Mouse (Mus musculus) adipocyte (in vitro differentiated cells): Measurements from ENCODE around the gene Plk3.

ENCODE experiments used
- DNase-seq: peaks from one replicate; pipeline ENCODE4 v3.0.0-alpha.2; 2016; ENCODE audit warnings: low spot score

Gene Plk3

DNA sequence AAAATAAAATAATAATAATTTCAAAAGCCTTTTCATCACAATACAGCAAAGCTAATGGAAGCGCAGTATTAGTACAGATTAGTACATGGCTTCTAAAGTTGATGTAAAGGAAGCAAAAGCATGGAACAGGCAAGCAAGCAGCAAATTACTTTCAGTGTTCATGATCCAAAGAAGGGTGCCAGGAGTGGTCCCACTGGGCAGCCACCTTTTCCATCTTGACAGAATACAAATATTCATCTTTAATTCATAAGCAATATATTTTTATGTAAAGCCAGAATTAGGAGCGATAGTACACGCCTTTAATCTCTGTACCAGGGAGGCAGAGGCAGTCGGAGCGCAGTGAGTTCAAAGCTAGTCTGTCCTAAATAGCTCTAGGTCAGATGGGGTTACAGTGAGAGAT is 14.1 kb downstream of the Plk3 start:
- DNase-seq = no peak

DNA sequence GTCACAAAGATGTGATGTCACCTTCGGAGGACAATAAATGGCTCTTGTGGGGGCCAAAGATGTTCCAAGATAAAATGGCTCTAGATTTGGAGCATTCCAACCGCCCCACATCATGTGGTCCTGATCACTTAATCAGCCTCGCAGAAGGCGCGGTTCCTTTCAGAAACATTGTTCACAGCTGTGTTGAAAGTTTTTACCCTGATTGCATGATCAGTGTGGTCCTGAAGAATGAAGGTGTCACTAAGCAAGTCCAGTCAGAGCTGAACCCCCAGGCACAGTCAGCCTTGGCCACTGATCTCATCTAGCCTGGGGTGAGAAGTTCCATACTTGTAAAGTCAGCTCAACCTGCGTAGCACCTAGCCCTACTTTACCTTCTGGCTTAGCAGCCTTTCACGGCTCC is 15.8 kb downstream of the Plk3 start:
- DNase-seq = no peak

DNA sequence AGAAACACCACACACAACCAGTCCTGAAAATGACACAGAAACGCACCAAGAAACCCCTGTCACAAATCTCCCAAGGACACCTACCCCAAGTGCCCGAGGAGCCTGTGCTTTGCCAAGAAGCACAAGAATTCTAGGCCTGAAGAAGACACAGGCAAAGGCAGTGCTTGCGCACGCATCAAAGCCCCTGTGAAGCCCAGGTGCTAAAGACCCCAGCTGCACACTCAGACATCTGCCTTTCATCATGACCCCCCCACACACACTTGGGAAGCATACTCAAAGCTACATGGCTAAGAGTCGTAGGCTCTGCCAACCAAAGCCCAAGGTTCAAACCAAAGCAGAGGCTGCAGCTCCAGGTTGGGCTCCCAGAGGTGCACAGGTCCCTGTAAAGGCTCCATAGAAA is 18.2 kb downstream of the Plk3 start:
- DNase-seq = no peak

DNA sequence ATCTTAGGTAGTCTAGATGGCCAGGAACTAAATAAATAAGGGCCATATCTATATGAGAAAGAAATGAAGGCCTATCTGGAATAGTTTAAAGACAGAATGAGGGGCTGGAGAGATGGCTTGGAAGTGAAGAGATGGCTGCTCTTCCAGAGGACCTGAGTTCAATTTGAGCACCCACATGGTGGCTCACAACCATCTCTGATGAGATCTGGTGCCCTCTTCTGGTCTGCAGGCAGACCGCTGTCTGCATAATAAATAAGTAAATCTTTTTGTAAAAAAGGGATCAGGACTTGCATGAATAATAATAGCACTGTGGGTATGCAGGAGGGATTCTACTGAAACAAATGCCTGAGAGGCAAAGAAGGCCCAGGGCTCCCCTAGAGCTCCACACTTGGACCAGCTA is 20.5 kb downstream of the Plk3 start:
- DNase-seq = no peak

DNA sequence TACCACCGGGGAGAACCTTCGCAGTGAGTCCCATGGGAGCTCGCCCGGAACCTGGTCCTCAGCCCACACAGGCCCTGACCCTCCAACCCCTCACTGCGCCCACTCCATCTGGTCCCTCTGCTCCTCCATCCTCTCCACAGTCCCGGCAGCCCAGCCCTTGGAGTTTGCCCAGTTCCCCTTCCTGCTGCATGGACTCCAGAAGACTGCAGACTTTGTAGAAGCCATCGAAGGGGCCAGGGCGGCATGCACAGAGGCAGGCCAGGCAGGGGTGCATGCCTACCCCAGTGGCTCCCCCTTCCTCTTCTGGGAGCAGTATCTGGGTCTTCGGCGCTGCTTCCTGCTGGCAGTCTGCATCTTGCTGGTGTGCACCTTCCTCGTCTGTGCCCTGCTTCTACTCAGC is 22.8 kb downstream of the Plk3 start:
- no peak for DNase-seq

DNA sequence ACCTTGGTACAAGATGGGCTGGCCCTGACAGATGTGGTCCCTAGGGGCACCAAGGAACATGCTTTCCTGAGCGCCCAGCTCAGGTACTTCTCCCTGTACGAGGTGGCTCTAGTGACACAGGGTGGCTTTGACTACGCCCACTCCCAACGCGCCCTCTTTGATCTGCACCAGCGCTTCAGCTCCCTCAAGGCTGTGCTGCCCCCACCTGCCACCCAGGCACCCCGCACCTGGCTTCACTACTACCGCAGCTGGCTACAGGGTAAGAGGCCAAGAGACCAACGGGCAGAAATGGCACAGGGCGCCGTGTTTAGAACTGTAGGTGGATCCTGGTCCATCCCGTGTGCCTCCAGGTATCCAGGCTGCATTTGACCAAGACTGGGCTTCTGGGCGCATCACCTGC is 23.5 kb downstream of the Plk3 start:
- DNase-seq = no peak

DNA sequence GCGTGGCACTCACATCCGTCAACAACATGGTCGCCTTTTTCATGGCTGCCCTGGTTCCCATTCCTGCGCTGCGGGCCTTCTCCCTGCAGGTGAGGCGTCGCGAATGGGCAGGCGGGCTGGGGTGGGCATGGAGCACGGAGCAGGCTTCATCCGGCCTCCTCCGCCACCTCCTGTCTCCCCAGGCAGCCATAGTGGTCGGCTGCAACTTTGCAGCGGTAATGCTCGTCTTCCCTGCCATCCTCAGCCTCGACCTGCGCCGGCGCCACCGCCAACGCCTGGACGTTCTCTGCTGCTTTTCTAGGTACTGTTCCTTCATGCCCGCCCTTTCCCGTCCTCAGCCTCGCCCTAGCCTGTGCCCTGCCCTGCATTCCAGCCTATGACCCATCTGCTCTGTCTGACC is 24.4 kb downstream of the Plk3 start:
- no peak for DNase-seq

DNA sequence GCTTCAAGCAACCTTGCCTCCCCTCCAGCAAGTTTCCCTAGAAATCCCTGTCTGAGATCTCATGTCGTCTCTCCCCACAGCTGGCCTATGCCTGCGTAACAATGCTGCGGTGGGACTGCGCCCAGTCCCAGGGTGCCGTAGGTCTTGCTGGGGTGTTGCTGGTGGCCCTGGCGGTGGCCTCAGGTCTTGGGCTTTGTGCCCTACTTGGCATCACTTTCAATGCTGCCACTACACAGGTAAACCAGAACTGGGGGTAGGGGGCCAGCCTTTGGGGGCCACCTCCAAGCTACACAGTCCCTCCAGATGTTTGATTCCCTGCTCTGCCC is 25.3 kb downstream of the Plk3 start:
- DNase-seq = no peak

DNA sequence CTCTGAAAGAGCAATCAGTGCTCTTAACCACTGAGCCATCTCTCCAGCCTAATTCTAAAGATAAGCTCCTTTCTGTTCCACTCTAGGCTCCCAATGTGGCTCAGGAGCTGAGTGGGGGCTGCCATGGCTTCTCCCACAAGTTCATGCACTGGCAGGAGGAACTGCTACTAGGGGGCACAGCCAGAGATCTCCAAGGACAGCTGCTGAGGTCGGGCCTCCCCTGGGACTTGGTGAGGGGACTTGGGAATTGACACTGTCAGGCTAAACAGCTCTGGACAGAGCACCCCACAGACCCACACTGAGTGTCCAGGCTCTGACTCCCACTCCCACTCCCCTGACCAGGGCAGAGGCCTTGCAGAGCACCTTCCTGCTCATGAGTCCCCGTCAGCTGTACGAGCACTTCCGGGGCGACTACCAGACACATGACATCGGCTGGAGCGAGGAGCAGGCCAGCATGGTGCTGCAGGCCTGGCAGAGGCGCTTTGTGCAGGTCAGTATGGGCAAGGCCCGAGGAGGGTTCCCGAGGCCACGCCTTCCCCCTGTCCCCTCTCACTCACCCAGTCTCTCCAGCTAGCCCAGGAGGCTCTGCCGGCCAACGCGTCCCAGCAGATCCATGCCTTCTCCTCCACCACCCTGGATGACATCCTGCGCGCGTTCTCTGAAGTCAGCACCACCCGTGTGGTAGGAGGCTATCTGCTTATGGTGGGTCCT is 25.8 kb downstream of the Plk3 start:
- no peak for DNase-seq

DNA sequence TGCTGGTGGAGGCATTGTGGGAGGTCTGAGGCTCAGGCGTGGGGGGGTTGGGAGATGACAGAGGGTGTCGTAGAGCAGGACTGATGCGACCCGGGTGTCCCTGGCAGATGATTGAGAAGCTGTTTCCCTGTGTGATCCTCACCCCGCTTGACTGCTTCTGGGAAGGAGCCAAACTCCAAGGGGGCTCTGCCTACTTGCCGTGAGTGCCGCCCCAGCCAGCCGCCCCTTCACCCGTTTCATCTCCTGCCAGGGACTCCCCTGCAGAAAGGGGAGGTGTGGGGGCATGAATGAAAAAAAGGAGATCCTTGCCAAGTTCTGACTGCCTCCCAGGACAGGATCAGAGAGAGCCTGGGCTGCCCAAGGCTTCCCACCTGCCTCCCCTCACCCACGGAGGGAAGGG is 28.6 kb downstream of the Plk3 start:
- DNase-seq = no peak

DNA sequence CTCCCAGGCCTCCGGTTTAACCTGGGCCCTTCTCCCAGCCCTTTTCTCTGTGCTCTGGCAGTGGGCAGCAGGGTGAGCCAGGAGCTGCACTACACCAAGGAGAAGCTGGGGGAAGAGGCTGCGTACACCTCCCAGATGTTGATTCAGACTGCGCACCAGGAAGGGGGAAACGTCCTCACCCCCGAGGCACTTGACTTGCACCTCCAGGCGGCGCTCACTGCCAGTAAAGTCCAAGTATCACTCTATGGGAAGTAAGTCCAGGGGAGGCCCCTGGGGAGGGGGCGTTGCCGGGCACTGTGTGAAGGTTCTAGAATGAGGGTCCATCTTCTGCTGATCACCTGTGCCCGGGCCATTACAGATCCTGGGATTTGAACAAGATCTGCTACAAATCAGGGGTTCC is 29.1 kb downstream of the Plk3 start:
- no peak for DNase-seq

DNA sequence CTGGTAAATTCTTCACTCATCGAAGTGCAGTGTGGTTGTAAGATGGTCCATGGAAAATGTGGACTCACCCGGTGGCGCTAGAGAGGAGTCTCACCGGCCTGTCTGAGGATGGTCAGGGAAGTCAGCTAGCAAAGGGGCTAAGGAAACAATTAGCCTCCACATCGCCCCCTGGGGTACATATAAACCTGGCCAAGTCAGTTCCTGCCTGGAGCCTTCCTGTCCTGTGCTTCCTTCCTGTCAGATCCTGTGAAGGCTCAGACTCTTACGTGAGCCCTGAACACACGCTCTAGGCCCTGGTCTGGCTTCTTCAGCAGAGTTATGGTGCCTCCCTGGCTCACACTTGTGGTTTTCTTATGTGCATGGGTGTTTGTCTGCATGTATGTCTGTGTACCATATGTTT is 32.5 kb downstream of the Plk3 start:
- DNase-seq = no peak

DNA sequence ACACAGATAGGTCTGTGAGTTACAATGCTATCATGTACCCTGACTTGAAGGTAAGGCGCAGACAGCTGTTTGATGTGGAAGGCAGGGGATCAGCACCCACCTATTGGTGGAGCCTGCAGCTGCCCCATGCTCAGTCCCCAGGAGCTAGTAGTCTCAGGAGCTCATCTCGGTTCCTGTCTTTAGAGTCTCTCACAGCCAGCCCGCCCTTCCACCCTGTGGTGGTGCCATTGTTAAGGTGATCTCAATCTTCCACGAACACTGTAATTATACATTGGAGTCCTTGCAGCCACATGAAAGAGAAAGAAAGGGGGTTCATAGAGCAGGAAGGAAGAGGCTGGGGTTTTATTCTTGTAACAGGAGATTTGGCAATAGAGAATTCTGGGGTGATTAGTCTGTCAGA is 33.7 kb downstream of the Plk3 start:
- no peak for DNase-seq

DNA sequence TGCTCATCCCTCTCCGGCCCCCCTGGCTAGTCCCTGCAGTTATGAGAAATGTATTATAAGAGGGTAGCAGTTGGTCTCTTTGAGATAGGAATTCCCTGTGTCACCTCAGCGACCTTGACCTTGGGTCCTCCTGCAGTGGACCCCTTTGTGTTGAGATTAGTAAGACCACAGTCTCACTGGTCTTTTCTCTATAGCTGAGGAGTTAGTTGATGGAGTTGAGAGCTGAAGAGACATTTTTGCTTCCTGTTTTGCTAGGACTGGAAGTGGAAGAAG is 35.1 kb downstream of the Plk3 start:
- no peak for DNase-seq

DNA sequence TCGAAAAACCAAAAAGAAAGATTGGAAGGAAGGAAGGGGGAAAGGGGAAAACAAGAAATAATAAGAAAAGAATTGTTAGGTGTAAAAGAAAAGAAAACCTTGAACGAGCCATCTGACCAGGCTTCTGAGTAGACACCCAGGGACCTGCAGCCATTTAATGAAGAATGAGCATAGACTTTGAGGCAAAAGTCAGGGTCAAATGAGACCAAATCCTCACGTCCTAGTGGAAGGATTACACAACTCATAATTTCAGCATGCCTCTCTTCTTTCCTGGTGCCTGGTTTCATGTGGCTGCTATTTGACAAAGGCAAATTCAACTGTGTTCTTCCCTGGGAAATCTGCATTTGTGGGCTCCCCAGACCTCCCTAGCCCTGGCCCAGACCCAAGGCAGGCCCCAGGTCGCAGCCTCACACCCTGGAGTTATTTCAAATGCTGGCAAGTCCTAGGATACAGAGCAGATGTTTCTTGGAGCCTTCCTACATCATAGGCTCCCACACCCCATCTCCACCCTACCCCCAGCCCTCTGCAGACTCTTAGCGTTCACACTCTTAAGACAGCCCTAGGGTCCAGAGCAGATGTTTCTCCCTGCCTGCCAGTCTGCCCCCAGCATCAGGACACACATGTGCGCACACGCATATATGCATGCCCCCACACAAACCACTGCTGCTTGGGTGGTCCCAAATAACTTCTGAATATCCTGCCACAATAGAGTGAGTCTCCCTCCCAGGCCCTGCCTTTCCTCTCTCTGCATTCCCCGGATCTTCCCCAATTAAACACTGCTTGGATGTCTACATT is 35.6 kb downstream of the Plk3 start:
- DNase-seq = peak; percentile 73

DNA sequence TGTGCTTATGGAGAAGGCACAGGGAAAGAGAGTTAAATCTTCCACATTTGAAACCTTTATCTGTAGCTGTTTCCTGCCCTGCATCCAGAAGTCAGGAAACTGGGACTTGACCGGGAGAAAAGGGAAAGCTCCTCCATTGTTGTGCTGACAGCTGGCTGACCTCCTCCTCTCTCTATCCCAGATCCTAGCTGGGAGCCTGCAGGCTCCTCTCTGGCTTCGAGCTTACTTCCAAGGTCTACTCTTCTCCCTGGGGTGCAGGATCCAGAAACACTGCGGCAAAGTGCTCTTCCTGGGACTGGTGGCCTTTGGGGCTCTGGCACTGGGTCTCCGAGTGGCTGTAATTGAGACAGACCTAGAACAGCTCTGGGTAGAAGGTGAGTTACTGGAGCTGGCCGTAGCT is 37.1 kb downstream of the Plk3 start:
- DNase-seq = peak; percentile 67

DNA sequence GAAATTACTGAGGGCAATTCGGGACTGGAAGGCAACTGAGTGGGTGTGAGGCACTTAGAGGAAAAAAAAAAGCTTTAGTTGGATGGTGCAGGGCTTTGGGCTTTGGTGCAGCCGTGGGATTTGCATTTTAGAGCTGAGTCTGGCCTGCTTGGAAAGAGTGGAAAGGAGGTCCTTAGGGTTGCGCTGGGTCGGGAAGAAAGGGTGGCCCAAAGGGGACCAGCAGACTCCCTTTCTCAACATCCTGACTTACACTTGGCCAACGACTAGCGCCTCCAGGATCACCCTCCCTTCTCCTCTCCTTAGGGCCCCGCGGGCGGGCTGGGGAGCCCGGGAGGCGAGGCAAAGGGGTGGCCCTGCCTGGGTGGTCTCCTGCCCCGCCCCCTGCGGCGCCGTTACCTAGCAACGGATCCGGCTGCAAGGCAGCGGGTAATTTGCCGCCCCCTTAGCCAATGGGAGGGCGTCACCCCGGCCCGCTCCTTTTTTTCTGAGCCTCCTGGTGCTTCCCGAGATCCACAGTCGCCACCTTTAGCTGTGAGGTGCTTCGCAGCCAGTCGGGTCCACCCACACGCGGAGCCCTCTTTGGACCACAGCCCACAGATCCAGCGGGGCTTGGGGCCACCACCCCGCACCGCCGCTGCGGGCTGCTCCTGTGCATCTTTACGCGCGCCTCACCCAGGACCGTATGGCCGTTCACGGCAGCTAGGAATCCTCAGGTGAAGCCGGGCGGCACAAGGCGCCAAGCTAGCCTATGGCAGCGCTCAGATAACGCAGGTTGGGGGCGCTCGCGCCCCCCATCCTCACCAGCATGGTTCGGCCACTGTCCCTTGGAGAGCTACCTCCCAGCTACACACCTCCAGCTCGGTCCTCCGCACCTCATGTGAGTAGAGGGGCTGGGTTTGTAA is 38.0 kb downstream of the Plk3 start, which contains the start of gene Ptch2:
TSS of gene Ptch2 (plus strand) at position 525 of the 902 bp plus-strand sequence.
- peak; percentile 79 for DNase-seq

DNA sequence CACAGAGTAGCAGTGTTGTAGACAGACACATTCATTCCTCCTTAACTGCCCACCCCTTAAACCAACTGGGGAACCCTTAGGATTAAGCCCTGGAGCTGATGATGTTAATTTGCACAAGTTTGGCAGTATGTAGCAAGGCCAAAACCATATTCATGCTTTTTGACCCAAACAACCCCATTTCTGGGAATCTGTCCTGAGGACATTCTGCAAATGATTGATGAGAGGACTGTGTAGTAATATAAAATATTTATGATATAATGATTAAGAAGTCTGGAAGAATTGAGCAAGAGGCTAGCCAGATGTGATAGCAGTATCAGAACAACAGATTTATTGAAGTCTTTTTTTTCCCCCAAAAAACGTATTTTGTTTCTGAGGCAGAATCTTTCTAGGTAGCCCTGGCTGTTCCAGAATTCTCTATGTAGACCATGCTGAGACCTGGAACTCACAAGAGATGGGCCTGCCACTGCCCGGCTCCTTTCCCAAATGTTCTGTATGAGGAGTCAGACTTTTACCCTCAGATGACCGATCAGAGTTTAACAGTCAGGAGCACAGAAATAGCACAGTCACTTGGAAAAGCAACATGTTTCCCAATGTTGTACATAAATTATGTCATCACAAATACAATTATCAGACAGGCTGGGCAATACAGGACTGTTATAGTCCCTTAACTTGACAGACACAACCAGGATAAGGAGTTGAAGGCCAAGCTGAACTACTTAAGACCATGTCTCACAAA is 39.0 kb downstream of the Plk3 start:
- DNase-seq = peak; percentile 85

DNA sequence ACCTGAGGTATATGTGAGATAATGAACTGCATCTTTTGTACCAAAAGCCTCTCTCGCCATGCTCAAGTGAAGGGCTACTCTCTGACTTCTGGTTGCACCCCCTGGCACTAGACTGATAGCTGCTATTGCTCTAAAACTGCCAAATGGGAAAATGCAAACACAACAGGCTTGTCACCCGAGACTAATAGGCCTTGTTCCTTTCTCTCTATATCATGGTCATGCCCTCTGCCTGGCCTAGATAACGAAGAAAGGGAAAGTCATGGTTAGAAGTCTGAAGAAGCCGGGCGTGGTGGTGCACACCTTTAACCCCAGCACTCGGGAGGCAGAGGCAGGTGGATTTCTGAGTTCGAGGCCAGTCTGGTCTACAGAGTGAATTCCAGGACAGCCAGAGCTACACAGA is 43.2 kb downstream of the Plk3 start:
- no peak for DNase-seq

DNA sequence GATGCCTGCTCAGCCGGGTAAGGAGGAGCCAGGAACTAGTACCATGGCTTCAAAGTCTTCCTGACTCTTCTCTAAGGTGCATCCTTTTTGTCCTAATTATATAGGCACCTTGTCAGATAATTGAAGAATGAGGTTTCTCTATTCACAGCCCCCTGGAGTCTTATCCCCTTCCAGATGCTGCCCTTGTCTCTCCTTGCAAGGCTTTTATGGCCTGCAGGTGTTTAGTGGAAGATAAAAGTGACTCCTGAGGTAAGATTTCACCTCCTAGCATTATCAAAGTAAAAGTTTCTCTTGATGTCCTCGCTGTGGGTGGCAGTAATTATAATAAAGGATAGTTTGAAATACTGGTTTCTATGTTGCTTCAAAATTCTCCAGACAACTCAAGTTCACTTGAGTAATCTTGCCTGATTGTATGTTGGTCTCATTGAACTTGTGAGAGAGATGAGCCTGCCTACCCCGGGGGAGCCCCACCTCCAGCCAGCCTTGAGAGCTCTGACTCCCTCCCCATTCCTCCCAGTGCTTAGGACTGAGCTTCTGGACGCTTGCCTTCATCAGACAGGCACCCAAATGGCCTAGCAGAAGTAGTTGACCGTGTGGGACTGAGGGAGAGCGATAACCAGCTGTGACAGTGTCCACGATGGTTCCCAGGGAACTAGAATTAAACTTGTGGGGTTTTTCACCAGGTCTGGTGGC is 45.7 kb downstream of the Plk3 start:
- no peak for DNase-seq
